Mouse (Mus musculus) E14TG2a.4 (cell line): ENCODE data around the gene Cacna1d.

Experiments
- H3K27me3 ChIP-seq: 2 replicates; pipeline ENCODE4 v1.6.1; 2014; ENCODE audit warnings: low read length, control low read depth; ENCODE audit not compliant: insufficient read depth
- H3K36me3 ChIP-seq: 2 replicates; pipeline ENCODE4 v1.6.1; 2014; ENCODE audit warnings: low read length, control low read depth; ENCODE audit not compliant: insufficient read depth
- H3K4me1 ChIP-seq: replicated peaks from 2 replicates; pipeline ENCODE4 v1.6.1; 2014; ENCODE audit warnings: low read depth, low read length, control low read depth
- H3K4me3 ChIP-seq: replicated peaks from 2 replicates; pipeline ENCODE4 v1.5.1; 2014; ENCODE audit warnings: mild to moderate bottlenecking, low read length
- H3K9me3 ChIP-seq: 2 replicates; pipeline ENCODE4 v1.6.1; 2014; ENCODE audit warnings: low read length, control low read depth
- CTCF ChIP-seq: conservative IDR thresholded peaks from 2 replicates; pipeline ENCODE4 v1.5.1; 2014; ENCODE audit warnings: low read length
- NANOG ChIP-seq: IDR thresholded peaks from 2 replicates; pipeline ENCODE4 v1.6.1; 2014; ENCODE audit warnings: borderline replicate concordance, low read length, mixed read lengths
- POU5F1 ChIP-seq: IDR thresholded peaks from 2 replicates; pipeline ENCODE4 v1.6.1; 2014; ENCODE audit warnings: low read length, borderline replicate concordance

The Cacna1d gene

DNA sequence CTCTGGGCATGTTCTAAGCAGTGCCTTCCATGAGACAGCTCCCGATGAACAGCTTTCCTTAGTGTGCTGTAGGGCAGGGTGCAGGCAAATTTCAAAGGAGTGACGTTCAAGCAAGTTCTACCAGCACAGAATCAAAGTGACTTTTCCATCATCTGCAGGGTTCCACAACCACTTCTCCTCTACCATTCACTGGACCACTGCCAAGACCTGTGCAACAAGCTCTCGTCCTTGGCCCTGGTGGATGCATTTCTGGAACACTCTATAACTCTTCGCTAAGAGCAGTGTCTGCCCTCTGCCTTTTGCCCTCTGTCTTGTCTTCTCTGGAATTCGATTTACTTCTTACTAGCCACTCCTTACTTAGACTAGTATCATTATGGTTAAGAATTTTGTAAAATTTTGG lies 266.1 kb downstream of the Cacna1d start:
- Histone ChIP-seq H3K9me3 (no peaks in the 10 kb centered on the region), H3K36me3 (no peaks in the 10 kb centered on the region), H3K4me1 (no peaks in the 10 kb centered on the region), H3K4me3 (no peak overlapping the region), H3K27me3 (no peaks in the 10 kb centered on the region)
- TF ChIP-seq CTCF = no peak
- no peak for TF ChIP-seq NANOG
- no peak for TF ChIP-seq POU5F1

GRCm38 (mm10) chr14:30222101-30222500 lies 269.2 kb downstream of the Cacna1d start:
- no peak for TF ChIP-seq CTCF
- no peak for TF ChIP-seq NANOG
- TF ChIP-seq POU5F1 = no peak
- H3K9me3 ChIP-seq = no peaks in the 10 kb centered on the region
- H3K36me3 ChIP-seq = no peaks in the 10 kb centered on the region

GRCm38 (mm10) chr14:30219851-30220250 lies 271.4 kb downstream of the Cacna1d start:
- H3K9me3 ChIP-seq = no peaks in the 10 kb centered on the region
- H3K27me3 ChIP-seq = no peaks in the 10 kb centered on the region
- TF ChIP-seq CTCF = no peak
- no peak for TF ChIP-seq POU5F1
- no peak for TF ChIP-seq NANOG
- H3K4me1 ChIP-seq = no peaks in the 10 kb centered on the region
- no peak overlapping the region for H3K4me3 ChIP-seq
- H3K36me3 ChIP-seq = no peaks in the 10 kb centered on the region

More at GRCm38 (mm10) chr14:30222101-30222500, 269.2 kb downstream of the Cacna1d start:
- Histone ChIP-seq H3K4me3 (no peak overlapping the region), H3K4me1 (no peaks in the 10 kb centered on the region), H3K27me3 (no peaks in the 10 kb centered on the region)

DNA sequence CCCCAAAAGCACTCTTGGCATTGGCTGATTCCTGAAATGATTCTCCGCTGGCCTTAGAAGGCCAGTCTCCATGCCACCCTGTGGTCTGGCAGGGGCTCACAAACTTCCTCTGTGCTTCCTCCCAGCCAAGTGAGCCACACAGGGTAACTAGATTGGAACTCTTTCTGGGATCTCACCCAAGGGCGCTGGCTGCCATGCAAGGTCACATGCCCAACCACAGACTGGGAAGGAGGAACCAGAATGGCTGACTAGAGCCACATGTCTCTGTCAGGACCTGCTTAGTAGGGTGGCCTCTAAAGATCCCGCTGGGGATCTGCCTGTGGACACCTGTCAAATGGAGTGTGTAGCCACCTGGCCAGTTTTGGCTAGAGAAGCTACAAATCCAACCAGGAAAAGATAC lies 273.1 kb downstream of the Cacna1d start:
- no peaks in the 10 kb centered on the region for H3K9me3 ChIP-seq
- H3K36me3 ChIP-seq = no peaks in the 10 kb centered on the region
- no peak overlapping the region for H3K4me3 ChIP-seq
- TF ChIP-seq CTCF (no peak), POU5F1 (no peak), NANOG (no peak)
- no peaks in the 10 kb centered on the region for H3K4me1 ChIP-seq
- no peaks in the 10 kb centered on the region for H3K27me3 ChIP-seq

GRCm38 (mm10) chr14:30217124-30217523 lies 274.1 kb downstream of the Cacna1d start:
- Histone ChIP-seq H3K4me1 (no peaks in the 10 kb centered on the region), H3K27me3 (no peaks in the 10 kb centered on the region), H3K36me3 (no peaks in the 10 kb centered on the region), H3K9me3 (no peaks in the 10 kb centered on the region), H3K4me3 (no peak overlapping the region)
- TF ChIP-seq NANOG (no peak), POU5F1 (no peak), CTCF (no peak)

DNA sequence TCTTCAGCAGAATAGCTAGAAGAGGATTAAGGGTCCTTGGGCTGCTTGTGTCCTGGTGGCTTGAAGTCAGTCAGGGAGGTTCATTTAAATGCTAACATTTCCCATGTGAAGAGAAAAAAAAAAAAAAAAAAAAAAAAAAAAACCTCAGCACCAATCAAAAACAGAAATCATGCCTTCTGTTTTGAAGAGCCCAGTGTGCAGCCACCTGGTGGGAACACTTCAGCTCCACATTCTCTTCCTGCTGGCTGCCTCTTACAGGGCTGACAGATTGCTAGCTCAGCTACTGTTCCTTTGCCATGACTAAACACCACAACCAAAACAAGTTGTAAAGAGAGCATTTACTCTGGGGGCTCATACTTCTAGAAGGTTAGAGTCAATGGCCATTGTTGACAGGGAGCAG lies 283.1 kb downstream of the Cacna1d start:
- TF ChIP-seq POU5F1 (no peak), CTCF (no peak), NANOG (no peak)
- Histone ChIP-seq H3K36me3 (no peaks in the 10 kb centered on the region), H3K4me3 (no peak overlapping the region), H3K27me3 (no peaks in the 10 kb centered on the region), H3K4me1 (no peaks in the 10 kb centered on the region), H3K9me3 (no peaks in the 10 kb centered on the region)

- Histone ChIP-seq H3K4me3 (no peak overlapping the region), H3K36me3 (no peaks in the 10 kb centered on the region), H3K27me3 (no peaks in the 10 kb centered on the region), H3K4me1 (no peaks in the 10 kb centered on the region), H3K9me3 (no peaks in the 10 kb centered on the region)
- TF ChIP-seq POU5F1 (no peak), NANOG (no peak), CTCF (no peak)
Measured at GRCm38 (mm10) chr14:30205821-30206220, 285.4 kb downstream of the Cacna1d start.

DNA sequence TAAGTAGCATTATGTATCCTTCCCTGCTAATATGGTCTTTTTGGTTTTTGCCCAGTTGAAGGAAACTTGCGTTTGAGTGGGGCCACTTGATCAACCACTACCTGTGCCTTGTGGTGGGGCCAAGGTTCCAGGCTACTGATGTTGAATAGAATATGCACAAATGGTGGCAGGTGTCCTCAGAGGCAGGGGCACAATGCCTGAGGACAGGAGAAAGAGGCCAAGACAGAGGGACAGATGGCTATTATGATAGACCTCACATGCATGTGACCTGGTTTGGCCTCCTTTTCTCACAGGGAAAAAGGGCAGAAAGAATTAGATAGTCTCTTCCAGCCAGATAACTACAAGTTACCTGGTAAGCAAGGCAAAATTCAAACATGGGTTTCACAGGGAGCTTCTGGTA lies 286.7 kb downstream of the Cacna1d start:
- TF ChIP-seq CTCF = no peak
- TF ChIP-seq NANOG = no peak
- no peak for TF ChIP-seq POU5F1
- Histone ChIP-seq H3K4me3 (no peak overlapping the region), H3K4me1 (no peaks in the 10 kb centered on the region), H3K27me3 (no peaks in the 10 kb centered on the region), H3K9me3 (no peaks in the 10 kb centered on the region), H3K36me3 (no peaks in the 10 kb centered on the region)

- H3K9me3 ChIP-seq = no peaks in the 10 kb centered on the region
- H3K27me3 ChIP-seq = no peaks in the 10 kb centered on the region
- TF ChIP-seq POU5F1 (no peak), NANOG (no peak), CTCF (no peak)
- no peak overlapping the region for H3K4me3 ChIP-seq
- no peaks in the 10 kb centered on the region for H3K4me1 ChIP-seq
- H3K36me3 ChIP-seq = no peaks in the 10 kb centered on the region
Measured at GRCm38 (mm10) chr14:30200310-30200709, 290.9 kb downstream of the Cacna1d start.

GRCm38 (mm10) chr14:30198882-30199281 lies 292.4 kb downstream of the Cacna1d start:
- H3K36me3 ChIP-seq = no peaks in the 10 kb centered on the region
- no peaks in the 10 kb centered on the region for H3K4me1 ChIP-seq
- TF ChIP-seq CTCF (no peak), POU5F1 (no peak), NANOG (no peak)
- no peaks in the 10 kb centered on the region for H3K27me3 ChIP-seq
- H3K9me3 ChIP-seq = no peaks in the 10 kb centered on the region
- H3K4me3 ChIP-seq = no peak overlapping the region
